Mouse (Mus musculus) olfactory bulb, adult 2 months (tissue): ENCODE measurements around the gene Nans. TPM values are rescaled to one million over a fixed set of nuclear protein-coding genes. Genes with fewer than 3 reads are reported as not detected.

Source experiments
- H3K27ac ChIP-seq: fragments of 200-500 bp; 2 replicates; pipeline ENCODE4 v1.5.1; 2012; ENCODE audit warnings: low read depth, low read length; ENCODE audit not compliant: insufficient read depth
- H3K4me1 ChIP-seq: fragments of 200-500 bp; 2 replicates; pipeline ENCODE4 v1.6.1; 2012; ENCODE audit warnings: low read length; ENCODE audit not compliant: control insufficient read depth, insufficient read depth
- H3K4me3 ChIP-seq: fragments of 200-500 bp; 2 replicates; pipeline ENCODE4 v1.5.1; 2012; ENCODE audit warnings: mild to moderate bottlenecking, low read depth, low read length, moderate library complexity; ENCODE audit not compliant: insufficient read depth
- CTCF ChIP-seq: fragments of 200-500 bp; IDR thresholded peaks from 2 replicates; pipeline ENCODE4 v1.5.1; 2012; ENCODE audit warnings: low read depth, mild to moderate bottlenecking, low read length, moderate library complexity; ENCODE audit not compliant: insufficient read depth
- POLR2A ChIP-seq: fragments of 200-500 bp; IDR thresholded peaks from 2 replicates; pipeline ENCODE4 v1.6.1; 2012; ENCODE audit warnings: mild to moderate bottlenecking, low read depth, low read length, moderate library complexity; ENCODE audit not compliant: insufficient read depth
- WGBS: fragments of 180-500 bp; shearing (Covaris S2); methylation state at CpG from one replicate; pipeline ENCODE4 v1.1.7; 2018; 5-methylcytosine and 5-hydroxymethylcytosine counted together
- polyA plus RNA-seq: library from polyadenylated mRNA; stranded (reverse); fragments of >200 nt; gene quantifications from 2 replicates; pipeline ENCODE4 v1.2.4, GENCODE M21; 2012; ENCODE audit warnings: low replicate concordance; ENCODE audit not compliant: missing spikeins, insufficient read depth, insufficient read length

Gene Nans
- polyA plus RNA-seq, 1 experiment, result not detected

GRCm38 (mm10) chr4:46526226-46526625 lies 37.2 kb downstream of the Nans start:
- TF ChIP-seq POLR2A, result no peak
- no peak for TF ChIP-seq CTCF
- WGBS, result 86% methylated on average over 3 of the region's 3 CpGs

GRCm38 (mm10) chr4:46526798-46527557 lies 37.9 kb downstream of the Nans start:
- Histone ChIP-seq H3K27ac (no peak overlapping the region), H3K4me1 (peaks cover 4% of the 10 kb centered on the region; the same call in 1 of the 2 replicates), H3K4me3 (0 out of 2 replicates have a peak overlapping the region, but pooled peaks have one; percentile 18)
- 0 out of 2 replicates have a peak, but pooled peaks have one; percentile 21 for TF ChIP-seq CTCF
- no peak for TF ChIP-seq POLR2A
- 44% methylated on average over 17 of the region's 17 CpGs for WGBS

More at GRCm38 (mm10) chr4:46526226-46526625, 37.2 kb downstream of the Nans start:
- Histone ChIP-seq H3K4me1 (peaks cover 4% of the 10 kb centered on the region; the same call in 1 of the 2 replicates), H3K4me3 (no peak overlapping the region), H3K27ac (no peak overlapping the region)

DNA sequence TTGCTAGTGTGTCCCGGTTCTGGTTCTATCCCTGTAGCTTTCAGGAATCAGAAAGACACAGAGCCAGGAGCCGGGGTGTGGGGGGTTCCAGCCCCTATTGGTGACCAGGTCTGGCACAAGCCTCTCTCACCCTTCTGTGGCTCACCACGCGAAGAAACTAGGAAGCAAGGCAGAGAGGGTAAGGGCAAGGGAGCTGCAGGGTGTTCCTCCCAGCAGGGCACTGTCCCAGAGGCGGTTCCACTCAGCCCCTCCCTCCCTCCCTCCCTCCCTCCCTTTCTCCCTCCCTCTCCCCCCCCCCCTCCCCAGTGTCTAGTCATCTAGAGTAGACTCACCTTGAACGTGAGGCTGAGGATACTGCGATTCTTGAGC lies 38.5 kb downstream of the Nans start:
- TF ChIP-seq CTCF (no peak), POLR2A (no peak)
- 16% methylated on average over 7 of the region's 7 CpGs for WGBS
- H3K4me1 ChIP-seq, result peaks cover 4% of the 10 kb centered on the region; the same call in 1 of the 2 replicates
- no peak overlapping the region for H3K27ac ChIP-seq
- H3K4me3 ChIP-seq, result peak overlapping the region; percentile 18; the same call in 1 of the 2 replicates

DNA sequence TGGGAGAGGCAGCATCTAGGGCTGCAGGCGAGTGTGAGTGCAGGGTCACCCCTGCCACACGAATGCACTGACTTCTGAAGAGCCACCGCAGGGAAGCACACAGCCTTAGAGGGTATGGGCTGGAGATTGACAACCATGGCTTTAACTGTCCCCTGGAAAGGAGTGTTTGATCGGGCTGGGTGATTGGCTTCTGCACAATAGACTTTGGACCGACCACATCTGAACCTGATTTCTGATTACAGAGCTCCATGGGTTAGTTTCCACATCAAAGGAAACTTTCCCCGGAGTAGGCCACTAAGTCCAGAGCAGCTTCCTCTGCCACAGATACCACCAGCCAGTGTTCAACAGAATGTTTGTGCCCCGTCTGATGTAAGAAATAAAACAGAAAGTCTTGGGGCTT lies 40.7 kb downstream of the Nans start:
- Histone ChIP-seq H3K27ac (no peak overlapping the region), H3K4me3 (no peak overlapping the region), H3K4me1 (peaks cover 7% of the 10 kb centered on the region)
- WGBS, result 74% methylated on average over 7 of the region's 7 CpGs
- TF ChIP-seq POLR2A (no peak), CTCF (no peak)

- Histone ChIP-seq H3K27ac (no peak overlapping the region), H3K4me3 (no peak overlapping the region), H3K4me1 (peaks cover 9% of the 10 kb centered on the region)
- 83% methylated on average over 2 of the region's 2 CpGs for WGBS
- TF ChIP-seq POLR2A (no peak), CTCF (no peak)
Measured at GRCm38 (mm10) chr4:46532511-46532910, 43.5 kb downstream of the Nans start.

GRCm38 (mm10) chr4:46532926-46533325 lies 43.9 kb downstream of the Nans start:
- TF ChIP-seq POLR2A (no peak), CTCF (no peak)
- no peak overlapping the region for H3K4me3 ChIP-seq
- peaks cover 9% of the 10 kb centered on the region for H3K4me1 ChIP-seq
- no peak overlapping the region for H3K27ac ChIP-seq
- WGBS, result 67% methylated on average over 7 of the region's 7 CpGs

- WGBS, result 18% methylated on average over 29 of the region's 29 CpGs
- TF ChIP-seq POLR2A (no peak), CTCF (no peak)
- Histone ChIP-seq H3K4me3 (0 out of 2 replicates have a peak overlapping the region, but pooled peaks have one; percentile 1), H3K27ac (no peak overlapping the region), H3K4me1 (peaks cover 9% of the 10 kb centered on the region)
Measured at GRCm38 (mm10) chr4:46533934-46534720, 45.1 kb downstream of the Nans start.

GRCm38 (mm10) chr4:46535094-46535830 lies 46.2 kb downstream of the Nans start:
- Histone ChIP-seq H3K27ac (no peak overlapping the region), H3K4me3 (peak overlapping the region; percentile 38), H3K4me1 (peaks cover 9% of the 10 kb centered on the region)
- TF ChIP-seq CTCF (no peak), POLR2A (no peak)
- 28% methylated on average over 16 of the region's 16 CpGs for WGBS

DNA sequence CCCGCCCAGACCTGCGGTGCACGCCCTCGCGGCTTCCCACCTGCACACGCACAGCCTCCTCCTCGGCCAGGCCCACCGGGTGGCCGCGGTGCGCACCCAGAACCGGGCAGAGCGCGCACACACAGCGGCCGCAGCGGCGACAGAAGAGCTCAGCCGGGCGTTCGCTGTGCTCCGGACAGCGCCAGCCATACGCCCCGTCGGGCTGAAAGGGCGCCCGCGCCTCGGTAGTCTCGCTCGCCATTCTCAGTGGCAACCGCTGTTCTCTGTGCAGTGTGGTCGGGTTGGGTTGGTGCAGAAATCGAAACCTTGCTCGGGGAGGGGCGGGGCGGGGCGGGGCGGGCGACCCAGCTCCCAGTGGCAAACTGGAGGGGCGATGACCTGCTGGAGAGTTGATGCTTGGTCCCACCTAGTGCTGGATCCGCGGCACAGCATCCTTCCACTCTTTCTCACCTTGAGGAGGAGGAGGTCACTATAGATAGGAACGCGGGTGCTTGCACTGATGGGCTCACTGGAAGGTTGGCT lies 46.9 kb downstream of the Nans start, which contains the start of gene Trim14:
Gene Trim14, minus strand, starts transcription at position 302 of the 522 bp plus-strand sequence.
- no peak for TF ChIP-seq CTCF
- TF ChIP-seq POLR2A, result no peak
- 2% methylated on average over 46 of the region's 46 CpGs for WGBS
- peak within 1 kb of the TSS; percentile 38 for H3K4me3 ChIP-seq
- H3K4me1 ChIP-seq, result peaks cover 9% of the 10 kb centered on the region
- H3K27ac ChIP-seq, result no peak within 1 kb of the TSS
